Mouse (Mus musculus) Patski (cell line): ENCODE results near the gene Psmf1. TPM values are rescaled to one million over a fixed set of nuclear protein-coding genes. Genes with fewer than 3 reads are reported as not detected.

Experiments
- ATAC-seq: fragments of 100-300 bp; one replicate; pipeline ENCODE4 v1.8.0; 2021
- CTCF ChIA-PET: fragments of 350-600 bp; sonication (Branson Sonifier 250); formaldehyde crosslinking; loops from one replicate; lab custom pipeline; 2022; ENCODE audit warnings: inconsistent platforms; lab: Charles Lee
- POLR2A ChIA-PET: fragments of 350-600 bp; sonication (Branson Sonifier 250); formaldehyde crosslinking; loops from one replicate; lab custom pipeline; 2022; ENCODE audit warnings: antibody characterized with exemption, inconsistent platforms; lab: Charles Lee
- DNase-seq: peaks from one replicate; pipeline ENCODE4 v3.0.0-alpha.2; 2011; ENCODE audit warnings: low read depth, low spot score
- H3K27me3 ChIP-seq: fragments of 371-371 bp; one replicate; pipeline ENCODE4 v1.5.1; 2021
- CTCF ChIP-seq: fragments of 100-300 bp; IDR thresholded peaks from one replicate; pipeline ENCODE4 v1.5.1; 2021
- in situ Hi-C: fragments of 300-500 bp; cut with MboI; formaldehyde crosslinking; loops from 3 replicates; pipeline ENCODE4 v1.11.1; 2018; ENCODE audit warnings: low pct_unique_long_range_greater_than_20kb, mixed read lengths
- polyA plus RNA-seq: library from polyadenylated mRNA; unstranded; gene quantifications from one replicate; pipeline ENCODE4 v1.2.3, GENCODE M21; 2021

Gene Psmf1
- polyA plus RNA-seq, 1 experiment from 2014 or later, result 35.1 TPM

GRCm38 (mm10) chr2:151682357-151682756, 61.6 kb downstream of the Psmf1 start:
- ChIA-PET CTCF (interaction anchor here (0.8 to 1.7 kb wide), 3 partner anchors 11 to 200 kb away, joined by 3 to 5 read pairs (median 3); no protein-coding TSS in a partner anchor), POLR2A (no interaction called here)
- H3K27me3 ChIP-seq, result peaks cover 47% of the 10 kb centered on the region
- ATAC-seq (no peak), DNase-seq (no peak)
- in situ Hi-C loops, result loop anchor here (5.0 to 10.0 kb wide), 2 partner anchors 108 to 185 kb away; partner anchors contain the start of gene Sdcbp2
- peak; percentile 56 for TF ChIP-seq CTCF

- ChIA-PET POLR2A (no interaction called here), CTCF (no interaction called here)
- peaks cover 42% of the 10 kb centered on the region for H3K27me3 ChIP-seq
- DNase-seq (no peak), ATAC-seq (no peak)
- in situ Hi-C loops, result no loop called here
- peak; percentile 13 for TF ChIP-seq CTCF
Measured at GRCm38 (mm10) chr2:151676234-151676633, 67.8 kb downstream of the Psmf1 start.

GRCm38 (mm10) chr2:151670968-151671329, 73.0 kb downstream of the Psmf1 start:
- TF ChIP-seq CTCF, result no peak
- H3K27me3 ChIP-seq, result peaks cover 71% of the 10 kb centered on the region
- POLR2A ChIA-PET, result no interaction called here
- in situ Hi-C loops, result no loop called here
- CTCF ChIA-PET, result interaction anchor here (1.6 kb wide), 1 partner anchor 10 kb away, joined by 3 read pairs; no protein-coding TSS in a partner anchor
- ATAC-seq (no peak), DNase-seq (no peak)

GRCm38 (mm10) chr2:151670026-151670967, 73.7 kb downstream of the Psmf1 start:
- TF ChIP-seq CTCF, result no peak
- H3K27me3 ChIP-seq, result peaks cover 78% of the 10 kb centered on the region
- in situ Hi-C loops, result no loop called here
- ATAC-seq (no peak), DNase-seq (no peak)
- ChIA-PET CTCF (no interaction called here), POLR2A (no interaction called here)

- no peak for DNase-seq
- no peak for TF ChIP-seq CTCF
- no peak for ATAC-seq
- ChIA-PET CTCF (no interaction called here), POLR2A (no interaction called here)
- in situ Hi-C loops, result no loop called here
- peaks cover 82% of the 10 kb centered on the region for H3K27me3 ChIP-seq
Measured at GRCm38 (mm10) chr2:151668433-151668832, 75.6 kb downstream of the Psmf1 start, which contains the start of gene Rad21l. Gene Rad21l (minus strand): TSS chr2:151668533.

Other genes starting within 250 kb of the Psmf1 start
- gene Fkbp1a, start 201.7 kb downstream of the Psmf1 start, polyA plus RNA-seq, result 230 TPM
- 0.17 TPM for gene Sdcbp2, start 171.6 kb downstream of the Psmf1 start, polyA plus RNA-seq
- 0.12 TPM for gene Snph, start 111.6 kb downstream of the Psmf1 start, polyA plus RNA-seq
- gene Rad21l, start 75.7 kb downstream of the Psmf1 start, polyA plus RNA-seq, result not detected
- 0.18 TPM for gene Tmem74b, start 42.2 kb downstream of the Psmf1 start, polyA plus RNA-seq
- gene Rspo4, start 98.7 kb upstream of the Psmf1 start, polyA plus RNA-seq, result not detected
- gene Angpt4, start 167.0 kb upstream of the Psmf1 start, polyA plus RNA-seq, result 44.3 TPM
- gene Fam110a, start 236.0 kb upstream of the Psmf1 start, polyA plus RNA-seq, result 34.6 TPM